Mouse (Mus musculus) limb, embryonic 10.5 days (tissue): ENCODE results near the gene Hspa12a. TPM values are rescaled to one million over a fixed set of nuclear protein-coding genes. Genes with fewer than 3 reads are reported as not detected.

Experiments
- microRNA-seq: library from miRNA; unstranded; fragments of <30 nt; microRNA quantifications from one replicate; pipeline ENCODE4, GENCODE M21; 2017
- polyA plus RNA-seq: library from polyadenylated mRNA; unstranded; fragments of >200 nt; fragmentation: Nextera tagmentation; extraction: Ambion mirVana; gene quantifications from 2 replicates; pipeline ENCODE4 v1.2.1, GENCODE M21; 2016

Gene Hspa12a
- polyA plus RNA-seq, 1 experiment from 2014 or later: 3.6 TPM

Small RNA genes within 50 kb of the gene (microRNA-seq; reads per million reads assigned to microRNA genes)
- gene Mir3086: 10.6 reads per million, percentile 19 among the genes with 10 or more reads in this experiment

Other genes with a start within 250 kb of the Hspa12a start
- gene Pnliprp1, start 214.8 kb downstream of the Hspa12a start, polyA plus RNA-seq: 0.25 TPM in 1 of 2 replicates, not detected in the other
- 0.11 TPM in 1 of 2 replicates, not detected in the other for gene Pnliprp2, start 183.9 kb downstream of the Hspa12a start, polyA plus RNA-seq
- not detected in 2 replicates for gene 1700019N19Rik, start 149.2 kb downstream of the Hspa12a start, polyA plus RNA-seq
- gene Eno4, start 229 bp downstream of the Hspa12a start, polyA plus RNA-seq: 0.51 and 0.79 TPM in 2 replicates
- gene Shtn1, start 132.4 kb upstream of the Hspa12a start, polyA plus RNA-seq: 0.18 and 0.28 TPM in 2 replicates
- not detected in 2 replicates for gene Vax1, start 226.4 kb upstream of the Hspa12a start, polyA plus RNA-seq